In genomic region chr2:39129526-39130326, GRCm38 (mm10) we compare ENCODE assay signal across 13 mouse cellular contexts.
DNase-seq lines count a peak whose midpoint lies in the region; ATAC-seq lines count a peak whose summit lies in the region.
"Had no signal": no experiment of that assay in that cellular context is flagged by ENCODE, and none has a peak within 500 bp of the region (broad histone marks: within the 10 kb centered on the region; RNA-seq: fewer than 3 reads in every experiment).

No protein-coding gene starts in this region.

- no peak overlapping the region for H3K27ac ChIP-seq in hindbrain, embryonic 16.5 days (ENCODE audit: low read depth, low read length)
- H3K27ac ChIP-seq in hindbrain, embryonic 13.5 days: no peak overlapping the region
- H3K27ac ChIP-seq in liver, embryonic 15.5 days (replicated peaks): no peak overlapping the region
- H3K27ac ChIP-seq: heart, adult 2 months; intestine, embryonic 15.5 days; lung, embryonic 15.5 days had no signal

- intact Hi-C loops in heart, postnatal 14 days (cut with DNase I): no loop called here

- H3K27me3 ChIP-seq in hindbrain, embryonic 16.5 days (replicated peaks; ENCODE audit: control insufficient read depth, insufficient read depth, low read length): no peaks in the 10 kb centered on the region
- no peaks in the 10 kb centered on the region for H3K27me3 ChIP-seq in hindbrain, embryonic 13.5 days
- H3K27me3 ChIP-seq in liver, embryonic 15.5 days: no peaks in the 10 kb centered on the region
- H3K27me3 ChIP-seq: CH12.LX; intestine, embryonic 15.5 days; lung, embryonic 15.5 days had no signal

- H3K36me3 ChIP-seq in hindbrain, embryonic 16.5 days (ENCODE audit: control insufficient read depth, insufficient read depth, low read length): no peaks in the 10 kb centered on the region; the same call in 1 of the 2 replicates
- peaks cover 7% of the 10 kb centered on the region for H3K36me3 ChIP-seq in hindbrain, embryonic 13.5 days
- no peaks in the 10 kb centered on the region for H3K36me3 ChIP-seq in liver, embryonic 15.5 days (replicated peaks)
- H3K36me3 ChIP-seq: intestine, embryonic 15.5 days had no signal

- no peak overlapping the region for H3K9ac ChIP-seq in hindbrain, embryonic 16.5 days (ENCODE audit: low read depth, low read length)
- no peak overlapping the region for H3K9ac ChIP-seq in hindbrain, embryonic 13.5 days
- no peak overlapping the region for H3K9ac ChIP-seq in liver, embryonic 15.5 days
- H3K9ac ChIP-seq: intestine, embryonic 15.5 days; lung, embryonic 15.5 days had no signal

- WGBS in hindbrain, embryonic 16.5 days: 51% methylated on average over 3 of the region's 3 CpGs
- 80% methylated on average over 3 of the region's 3 CpGs for WGBS in hindbrain, embryonic 13.5 days
- WGBS in liver, embryonic 15.5 days (ENCODE audit: insufficient replicate concordance): 50% methylated on average over 3 of the region's 3 CpGs

- no peak overlapping the region for H3K4me2 ChIP-seq in hindbrain, embryonic 16.5 days (ENCODE audit: low read length)
- H3K4me2 ChIP-seq in hindbrain, embryonic 13.5 days: no peak overlapping the region
- 0 out of 2 replicates have a peak overlapping the region, but pooled peaks have one; percentile 11 for H3K4me2 ChIP-seq in liver, embryonic 15.5 days
- H3K4me2 ChIP-seq: intestine, embryonic 15.5 days; lung, embryonic 15.5 days had no signal

- peak; percentile 9 for DNase-seq in R1 (ENCODE audit: low read depth, low spot score)
- DNase-seq in gastrocnemius, postnatal 10 days: no peak
- no peak for DNase-seq in urinary bladder, postnatal 36 days (ENCODE audit: low spot score in 2 of 2)
- no peak for DNase-seq in heart, postnatal 14 days
- DNase-seq: heart, adult 2 months had no signal

- H3K4me3 ChIP-seq in hindbrain, embryonic 16.5 days (ENCODE audit: low read length): no peak overlapping the region
- no peak overlapping the region for H3K4me3 ChIP-seq in hindbrain, embryonic 13.5 days
- H3K4me3 ChIP-seq in liver, embryonic 15.5 days (replicated peaks): no peak overlapping the region
- H3K4me3 ChIP-seq: heart, adult 2 months; intestine, embryonic 15.5 days; lung, embryonic 15.5 days; myocyte had no signal

- peak; percentile 65; the same call in 1 of the 2 replicates for ATAC-seq in hindbrain, embryonic 16.5 days
- ATAC-seq in hindbrain, embryonic 13.5 days (ENCODE audit: low FRiP score): no peak
- ATAC-seq in erythroid progenitor cell, adult 5-6 weeks (replicated peaks; ENCODE audit: low FRiP score, poor library complexity, severe bottlenecking): peak; percentile 89
- ATAC-seq in liver, embryonic 15.5 days (ENCODE audit: insufficient read depth): peak; percentile 96
- ATAC-seq: intestine, embryonic 15.5 days had no signal

- H3K4me1 ChIP-seq in hindbrain, embryonic 16.5 days (ENCODE audit: control insufficient read depth, insufficient read depth, low read depth, low read length): no peaks in the 10 kb centered on the region
- no peaks in the 10 kb centered on the region for H3K4me1 ChIP-seq in hindbrain, embryonic 13.5 days (replicated peaks)
- H3K4me1 ChIP-seq in liver, embryonic 15.5 days (replicated peaks): peaks cover 20% of the 10 kb centered on the region
- H3K4me1 ChIP-seq: intestine, embryonic 15.5 days; lung, embryonic 15.5 days had no signal

- H3K9me3 ChIP-seq in hindbrain, embryonic 16.5 days (ENCODE audit: control insufficient read depth, low read length): no peaks in the 10 kb centered on the region
- H3K9me3 ChIP-seq in hindbrain, embryonic 13.5 days: no peaks in the 10 kb centered on the region
- no peaks in the 10 kb centered on the region for H3K9me3 ChIP-seq in liver, embryonic 15.5 days (replicated peaks)
- H3K9me3 ChIP-seq: intestine, embryonic 15.5 days; lung, embryonic 15.5 days had no signal
